Mouse (Mus musculus) embryonic fibroblast, embryonic 13.5 days (primary cell): Measurements from ENCODE around the gene Myog.

Experiments used
- CTCF ChIP-seq: IDR thresholded peaks from 2 replicates; pipeline ENCODE4 v1.5.1; 2011; ENCODE audit warnings: mild to moderate bottlenecking, control low read depth, low read length, moderate library complexity, borderline replicate concordance; ENCODE audit not compliant: insufficient read depth
- POLR2A ChIP-seq: IDR thresholded peaks from 2 replicates; pipeline ENCODE4 v1.6.1; 2011; ENCODE audit warnings: low read depth, mild to moderate bottlenecking, control low read depth, low read length, moderate library complexity

GRCm38 (mm10) chr1:134265797-134266196 is 24.0 kb upstream of the Myog start:
- TF ChIP-seq CTCF: no peak
- TF ChIP-seq POLR2A: no peak
